Mouse (Mus musculus) ES-Bruce4 (cell line): Measurements from ENCODE around the gene Rgs7bp. TPM values are rescaled to one million over a fixed set of nuclear protein-coding genes. Genes with fewer than 3 reads are reported as not detected.

Experiments used
- H3K27ac ChIP-seq: 2 replicates; pipeline ENCODE4 v1.5.1; 2012; ENCODE audit warnings: low read length, inconsistent platforms; ENCODE audit not compliant: insufficient read depth
- H3K27me3 ChIP-seq: 2 replicates; pipeline ENCODE4 v1.6.1; 2012; ENCODE audit warnings: mild to moderate bottlenecking, low read length, inconsistent platforms; ENCODE audit not compliant: control insufficient read depth, poor library complexity, insufficient read depth, severe bottlenecking
- H3K36me3 ChIP-seq: 2 replicates; pipeline ENCODE4 v1.6.1; 2012; ENCODE audit warnings: inconsistent platforms, mild to moderate bottlenecking, low read length, moderate library complexity; ENCODE audit not compliant: control insufficient read depth, poor library complexity, insufficient read depth, severe bottlenecking
- H3K4me1 ChIP-seq: one replicate; pipeline ENCODE4 v1.8.1; 2011; ENCODE audit warnings: low read length; ENCODE audit not compliant: control insufficient read depth, insufficient read depth
- H3K4me3 ChIP-seq: 2 replicates; pipeline ENCODE4 v1.5.1; 2011; ENCODE audit warnings: low read depth, mild to moderate bottlenecking, low read length
- H3K9ac ChIP-seq: 2 replicates; pipeline ENCODE4 v1.6.1; 2012; ENCODE audit warnings: low read depth, mild to moderate bottlenecking, inconsistent platforms; ENCODE audit not compliant: poor library complexity, severe bottlenecking
- H3K9me3 ChIP-seq: replicated peaks from 2 replicates; pipeline ENCODE4 v1.6.1; 2012; ENCODE audit warnings: mild to moderate bottlenecking, low read length, inconsistent platforms; ENCODE audit not compliant: control insufficient read depth, poor library complexity, insufficient read depth, severe bottlenecking
- CTCF ChIP-seq: IDR thresholded peaks from one replicate; pipeline ENCODE4 v1.8.1; 2011; ENCODE audit warnings: low read depth, low read length
- EP300 ChIP-seq: IDR thresholded peaks from 2 replicates; pipeline ENCODE4 v1.6.1; 2011; ENCODE audit warnings: low read depth, low read length; ENCODE audit not compliant: insufficient read depth
- POLR2A ChIP-seq: IDR thresholded peaks from one replicate; pipeline ENCODE4 v1.8.1; 2011; ENCODE audit warnings: low read length; ENCODE audit not compliant: insufficient read depth
- polyA plus RNA-seq: library from polyadenylated mRNA; stranded (reverse); fragments of >200 nt; gene quantifications from 2 replicates; pipeline ENCODE4 v1.2.4, GENCODE M21; 2011; ENCODE audit warnings: low read depth; ENCODE audit not compliant: missing spikeins, insufficient read depth, insufficient read length

The Rgs7bp gene
- polyA plus RNA-seq, 1 experiment, result 0.09 TPM

GRCm38 (mm10) chr13:105028276-105028675, 26.5 kb downstream of the Rgs7bp start:
- TF ChIP-seq EP300 (no peak), POLR2A (no peak), CTCF (no peak)
- Histone ChIP-seq H3K9ac (no peak overlapping the region), H3K27me3 (no peaks in the 10 kb centered on the region), H3K36me3 (no peaks in the 10 kb centered on the region), H3K4me1 (no peaks in the 10 kb centered on the region), H3K4me3 (no peak overlapping the region), H3K9me3 (no peaks in the 10 kb centered on the region; the same call in 1 of the 2 replicates), H3K27ac (no peak overlapping the region)

GRCm38 (mm10) chr13:105016577-105016976, 38.2 kb downstream of the Rgs7bp start:
- Histone ChIP-seq H3K9me3 (no peaks in the 10 kb centered on the region), H3K27ac (no peak overlapping the region), H3K4me3 (no peak overlapping the region), H3K4me1 (no peaks in the 10 kb centered on the region), H3K36me3 (no peaks in the 10 kb centered on the region), H3K9ac (no peak overlapping the region), H3K27me3 (no peaks in the 10 kb centered on the region)
- TF ChIP-seq EP300, result no peak
- no peak for TF ChIP-seq CTCF

GRCm38 (mm10) chr13:105015710-105016404, 38.9 kb downstream of the Rgs7bp start:
- Histone ChIP-seq H3K9ac (no peak overlapping the region), H3K4me3 (no peak overlapping the region), H3K27me3 (no peaks in the 10 kb centered on the region), H3K27ac (no peak overlapping the region), H3K4me1 (no peaks in the 10 kb centered on the region), H3K36me3 (no peaks in the 10 kb centered on the region), H3K9me3 (no peaks in the 10 kb centered on the region)
- TF ChIP-seq CTCF (no peak), POLR2A (no peak), EP300 (no peak)

GRCm38 (mm10) chr13:105011300-105011699, 43.4 kb downstream of the Rgs7bp start:
- no peak for TF ChIP-seq CTCF
- no peak for TF ChIP-seq POLR2A
- TF ChIP-seq EP300, result no peak
- Histone ChIP-seq H3K36me3 (no peaks in the 10 kb centered on the region), H3K9ac (no peak overlapping the region)

GRCm38 (mm10) chr13:105008891-105009290, 45.8 kb downstream of the Rgs7bp start:
- H3K4me1 ChIP-seq, result no peaks in the 10 kb centered on the region
- H3K4me3 ChIP-seq, result no peak overlapping the region
- no peak overlapping the region for H3K27ac ChIP-seq
- H3K27me3 ChIP-seq, result no peaks in the 10 kb centered on the region
- TF ChIP-seq POLR2A (no peak), EP300 (no peak), CTCF (no peak)
- no peaks in the 10 kb centered on the region for H3K9me3 ChIP-seq
- no peak overlapping the region for H3K9ac ChIP-seq
- H3K36me3 ChIP-seq, result no peaks in the 10 kb centered on the region

More at GRCm38 (mm10) chr13:105011300-105011699, 43.4 kb downstream of the Rgs7bp start:
- H3K27ac ChIP-seq, result no peak overlapping the region
- H3K9me3 ChIP-seq, result no peaks in the 10 kb centered on the region
- no peak overlapping the region for H3K4me3 ChIP-seq
- no peaks in the 10 kb centered on the region for H3K4me1 ChIP-seq
- H3K27me3 ChIP-seq, result no peaks in the 10 kb centered on the region

- Histone ChIP-seq H3K9me3 (peaks cover 6% of the 10 kb centered on the region; the same call in 1 of the 2 replicates), H3K4me3 (no peak overlapping the region), H3K27ac (no peak overlapping the region), H3K27me3 (no peaks in the 10 kb centered on the region), H3K9ac (no peak overlapping the region), H3K4me1 (no peaks in the 10 kb centered on the region), H3K36me3 (no peaks in the 10 kb centered on the region)
- TF ChIP-seq POLR2A (no peak), EP300 (no peak), CTCF (no peak)
Observed at GRCm38 (mm10) chr13:105002831-105003157, 51.9 kb downstream of the Rgs7bp start.
